Mouse (Mus musculus) cerebellum, postnatal 14 days (tissue): ENCODE measurements around the gene Atp8b3.

Experiments used
- DNase-seq, 2 experiments: peaks; one replicate each; pipeline ENCODE4 v3.0.0; 2021; ENCODE audit warnings: mixed read lengths in 2 of 2

The Atp8b3 gene

GRCm38 (mm10) chr10:80513739-80514138, 25.2 kb downstream of the Atp8b3 start:
- no peak for DNase-seq

- no peak for DNase-seq
Observed at GRCm38 (mm10) chr10:80510273-80510660, 28.7 kb downstream of the Atp8b3 start.

- peak; percentile 89 to 94 for DNase-seq
Observed at GRCm38 (mm10) chr10:80509412-80510272, 29.3 kb downstream of the Atp8b3 start.

DNA sequence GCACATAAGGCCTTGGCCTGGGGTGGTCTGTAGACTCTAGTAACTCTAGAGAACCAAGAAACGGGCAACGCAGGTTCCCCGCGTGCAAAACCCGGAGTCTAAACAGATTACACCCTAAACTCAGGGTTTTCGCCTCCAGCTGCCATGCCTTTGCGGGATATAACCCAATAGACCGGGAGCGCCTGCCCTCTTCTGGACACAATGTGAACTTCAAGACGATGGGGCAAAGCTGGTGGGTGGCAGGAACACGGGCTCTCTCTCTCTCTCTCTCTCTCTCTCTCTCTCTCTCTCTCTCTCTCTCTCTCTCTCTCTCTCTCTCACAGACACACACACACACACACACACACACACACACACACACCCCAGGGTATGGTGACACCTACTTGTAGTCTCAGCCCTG, 32.7 kb downstream of the Atp8b3 start:
- peak; percentile 76 to 86 for DNase-seq

DNA sequence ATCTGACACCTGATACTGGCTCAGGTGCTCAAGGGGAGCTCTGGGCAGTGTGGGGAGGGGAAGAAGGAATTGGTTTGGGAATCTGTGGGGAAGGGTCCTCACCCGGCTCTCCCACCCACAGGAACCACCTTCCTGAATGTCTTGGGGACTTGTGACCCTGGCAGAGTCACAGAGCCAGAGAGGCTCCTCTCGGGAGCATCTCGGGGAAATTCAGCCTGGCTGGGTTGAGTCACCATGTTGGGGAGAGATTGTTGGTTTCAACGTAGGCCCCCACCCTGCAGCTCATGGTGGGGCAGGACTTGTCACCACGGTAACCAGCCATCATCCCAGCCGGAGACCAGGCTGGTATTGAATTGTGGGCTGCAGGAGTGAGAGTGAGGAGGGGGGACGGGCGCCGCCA, 34.2 kb downstream of the Atp8b3 start:
- DNase-seq = no peak

DNA sequence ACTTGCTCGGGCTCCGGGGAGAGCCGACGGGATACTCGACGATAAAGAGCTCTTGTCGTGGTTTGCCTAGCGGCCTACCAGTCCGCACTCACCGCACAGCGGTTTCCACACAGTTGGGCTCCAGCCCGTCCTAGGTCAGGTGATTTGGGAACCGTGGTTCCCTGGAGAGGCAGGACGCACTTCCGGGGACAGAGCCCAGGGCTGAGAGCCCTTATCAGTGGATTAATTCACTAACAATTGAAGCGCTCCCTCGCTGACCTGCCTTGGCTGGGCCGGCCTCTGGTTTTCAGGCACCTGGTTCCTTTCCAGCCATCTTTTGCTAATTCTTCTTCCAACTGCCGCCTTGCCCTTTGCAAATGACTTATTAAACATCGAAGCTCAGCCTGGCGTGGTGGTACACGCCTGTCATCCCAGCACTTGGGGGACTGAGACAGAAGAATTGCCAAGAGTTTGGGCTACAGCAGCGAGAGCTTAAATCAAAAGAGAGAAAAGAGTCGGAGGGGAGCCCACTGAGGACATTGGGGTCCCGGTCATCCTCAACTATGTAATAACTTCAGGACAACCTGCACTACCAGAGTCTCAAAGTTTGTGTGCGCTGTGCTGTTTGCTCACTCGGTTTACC, 35.2 kb downstream of the Atp8b3 start:
- DNase-seq = no peak

DNA sequence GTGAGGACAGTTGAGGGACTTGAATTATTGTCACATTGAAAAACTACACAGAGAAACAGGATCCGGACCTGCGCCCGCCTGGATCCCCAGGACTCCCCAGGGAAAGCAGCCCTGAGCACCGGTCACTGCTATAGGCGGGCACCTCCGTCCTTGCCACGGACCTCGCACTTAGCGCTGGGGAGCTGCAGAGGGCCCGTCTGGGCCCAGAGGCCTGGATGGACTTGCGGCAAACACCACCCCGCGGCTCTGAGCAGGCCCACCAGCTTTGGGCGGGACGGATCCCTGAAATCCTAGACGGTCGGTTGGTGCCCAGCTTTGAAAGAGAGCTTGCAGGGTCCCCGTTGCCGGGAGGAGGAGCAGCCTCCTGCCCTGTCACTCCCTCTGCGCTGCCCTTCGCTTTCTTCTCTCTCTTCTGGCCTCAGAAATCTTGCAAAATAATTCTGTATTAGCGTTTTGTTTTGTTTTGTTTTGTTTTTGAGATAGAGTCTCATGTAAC, 36.1 kb downstream of the Atp8b3 start:
- no peak for DNase-seq

- DNase-seq = no peak
Observed at GRCm38 (mm10) chr10:80502291-80502690, 36.6 kb downstream of the Atp8b3 start.

DNA sequence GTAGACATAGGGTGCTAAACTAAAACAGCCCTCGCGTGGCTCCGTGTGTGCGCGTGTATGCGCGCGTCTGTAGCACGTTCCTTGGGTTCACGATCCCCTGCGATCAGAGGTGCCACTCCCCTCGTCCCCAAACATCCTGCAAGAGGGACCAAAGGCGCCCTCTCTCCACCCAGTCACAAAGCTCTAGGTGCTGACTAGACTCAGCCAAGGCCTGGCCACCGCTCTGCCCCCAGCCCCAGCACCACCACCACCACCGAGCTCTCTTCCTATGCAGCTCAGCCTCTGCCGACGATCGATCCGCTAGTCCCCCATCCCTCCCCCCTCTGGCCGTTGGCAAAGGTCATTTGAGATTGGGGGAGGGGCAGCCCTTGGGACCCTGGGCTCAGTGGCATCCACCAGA, 42.5 kb downstream of the Atp8b3 start:
- DNase-seq = no peak

DNA sequence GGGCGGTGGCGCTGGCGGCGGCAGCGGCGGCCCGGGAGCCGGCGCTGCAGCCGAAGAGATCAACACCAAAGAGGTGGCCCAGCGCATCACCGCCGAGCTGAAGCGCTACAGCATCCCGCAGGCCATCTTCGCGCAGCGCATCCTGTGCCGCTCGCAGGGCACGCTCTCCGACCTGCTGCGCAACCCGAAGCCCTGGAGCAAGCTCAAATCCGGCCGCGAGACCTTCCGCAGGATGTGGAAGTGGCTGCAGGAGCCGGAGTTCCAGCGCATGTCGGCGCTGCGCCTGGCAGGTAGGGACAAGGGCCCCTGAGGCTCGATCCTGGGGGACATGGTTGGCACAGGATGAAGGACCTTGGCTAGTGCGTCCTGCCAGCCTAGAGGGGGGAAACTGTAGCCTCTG, 43.0 kb downstream of the Atp8b3 start:
- DNase-seq = peak in 1 of 2 experiments; percentile 33

GRCm38 (mm10) chr10:80494732-80495131, 44.2 kb downstream of the Atp8b3 start, which contains the start of gene Onecut3:
Onecut3 (plus strand) TSS chr10:80494835.
- peak in 1 of 2 experiments; percentile 45 for DNase-seq

GRCm38 (mm10) chr10:80490051-80490450, 48.9 kb downstream of the Atp8b3 start:
- peak in 1 of 2 experiments; percentile 56 for DNase-seq

DNA sequence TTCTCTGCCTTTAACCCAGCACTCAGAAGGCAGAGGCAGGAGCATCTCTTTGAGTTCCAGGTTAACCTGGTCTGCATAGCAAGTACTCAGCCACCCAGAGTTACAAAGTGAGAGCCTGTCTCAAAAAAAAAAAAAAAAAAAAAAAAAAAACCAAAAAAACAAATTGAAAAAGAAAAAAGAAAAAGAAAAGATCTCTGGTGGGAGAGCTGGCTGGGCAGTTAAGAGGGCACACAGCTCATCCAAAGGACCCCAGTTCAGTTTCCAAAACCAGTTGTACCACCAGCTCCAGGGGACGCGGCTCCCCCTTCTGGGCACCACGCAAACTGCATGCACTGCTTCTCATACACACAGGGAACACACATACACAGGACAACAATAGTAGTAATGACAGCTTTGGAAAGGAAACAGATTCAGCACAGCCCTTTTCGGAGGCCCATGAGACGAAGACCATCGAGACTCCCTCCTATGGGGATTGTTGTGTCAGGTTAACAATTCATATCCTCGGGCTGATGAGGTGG, 52.0 kb downstream of the Atp8b3 start:
- no peak for DNase-seq

DNA sequence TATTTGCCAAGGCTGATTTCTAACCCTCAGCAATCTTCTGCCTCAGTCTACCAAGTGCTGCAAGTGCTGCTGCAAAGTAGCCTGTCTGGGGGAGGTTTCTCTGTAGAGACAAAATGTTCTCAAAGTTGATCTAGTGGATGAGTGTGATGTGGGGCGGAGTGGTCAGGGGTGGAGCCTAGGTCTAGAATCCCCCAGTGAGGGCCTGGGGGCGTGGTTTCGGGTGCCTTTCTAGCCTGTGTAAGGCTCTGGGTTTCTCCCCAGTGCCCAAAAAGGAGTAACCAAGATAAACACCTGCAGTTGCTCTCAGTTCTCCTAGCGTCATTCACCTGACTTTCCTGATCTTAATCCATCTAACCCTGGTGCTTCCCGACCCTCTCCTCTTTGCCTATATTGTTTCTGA, 57.9 kb downstream of the Atp8b3 start:
- DNase-seq = no peak

DNA sequence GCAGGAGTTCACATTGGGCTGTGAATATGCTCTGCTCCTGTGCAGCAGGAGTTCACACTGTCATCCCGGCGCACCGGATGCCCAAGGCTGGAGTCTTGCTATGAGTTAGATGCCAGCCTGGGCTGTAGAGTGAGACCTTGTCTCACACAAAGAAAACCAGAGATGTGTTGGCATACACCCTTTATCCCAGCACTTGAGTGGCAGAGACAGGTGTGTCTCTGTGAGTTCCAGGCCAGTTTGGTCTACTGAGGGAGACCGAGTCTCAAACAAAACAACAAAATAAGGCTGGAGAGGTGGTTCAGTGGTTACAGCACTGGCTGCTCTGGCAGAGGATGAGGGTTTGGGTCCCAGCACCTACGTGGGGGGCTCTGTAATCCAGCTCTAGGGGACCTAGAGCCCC, 60.4 kb downstream of the Atp8b3 start:
- no peak for DNase-seq

DNA sequence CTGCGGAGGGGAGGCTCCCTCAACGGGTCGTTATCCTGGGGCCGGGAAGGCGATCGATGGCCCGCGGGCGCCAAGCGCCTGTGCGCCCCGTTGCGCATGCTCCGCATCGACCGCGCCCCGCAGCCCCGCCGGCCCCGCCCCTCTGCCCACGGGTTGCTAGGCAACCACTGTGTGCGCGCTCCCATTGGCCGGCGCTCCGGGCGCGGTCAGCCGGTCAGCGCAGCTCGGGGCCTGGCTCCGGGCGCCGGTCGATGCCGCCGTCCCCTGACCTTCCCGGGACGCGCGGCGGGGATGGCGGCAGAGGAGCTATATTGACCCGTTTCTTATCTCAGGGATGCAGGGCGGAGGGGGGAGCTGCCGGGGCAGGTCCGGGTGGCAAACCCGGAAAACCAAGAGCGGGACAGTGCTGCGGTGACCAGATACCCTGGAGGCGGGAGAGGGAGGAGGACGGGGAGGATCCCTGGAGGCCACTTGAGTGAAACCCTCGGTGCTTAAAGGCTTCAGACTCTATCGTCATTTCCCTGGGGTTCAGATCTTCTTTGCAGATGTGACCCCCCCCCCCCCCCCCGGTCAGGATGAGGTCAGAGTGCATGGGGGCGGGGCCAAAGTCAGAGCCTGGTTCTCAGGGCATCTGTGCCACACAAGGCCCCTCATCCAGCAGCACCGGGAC, 63.5 kb downstream of the Atp8b3 start:
- peak; percentile 96 to 97 for DNase-seq
